Mouse (Mus musculus) adrenal gland, postnatal 10 days (tissue): Measurements from ENCODE around the gene Gm14325. TPM values are rescaled to one million over a fixed set of nuclear protein-coding genes. Genes with fewer than 3 reads are reported as not detected.
"Not testable (repeated sequence)": the region's sequence is repeated elsewhere in the genome, so short reads cannot be mapped to it uniquely, and the experiment has no call there.

Experiments
- DNase-seq: peaks from one replicate; pipeline ENCODE4 v3.0.0; 2021; ENCODE audit warnings: mixed read lengths
- long read RNA-seq, 2 experiments: library from polyadenylated mRNA; stranded (forward); transcript quantifications; one replicate each; pipeline ENCODE4 v2.0.0; 2021
- total RNA-seq, 2 experiments: library from RNA; stranded (reverse); gene quantifications; 2 replicates each; pipeline ENCODE4 v1.2.3; 2021

Gm14325 gene
- total RNA-seq: 100 to 1,000 TPM; 102 to 120 TPM
- long read RNA-seq, experiment 1, transcript Gm14325-202 (3 exons, 310 nt): major isoform, 30 of 38 reads
- long read RNA-seq, experiment 1, transcript Gm14325-201 (4 exons, 1,576 nt): minor isoform, 5 of 38 reads
- long read RNA-seq, experiment 1, partial matches to known transcripts: 0 of 38 reads
- long read RNA-seq, experiment 1, other reads (novel, unspliced or antisense): 3 of 38 reads
- long read RNA-seq, experiment 2, transcript Gm14325-202 (3 exons, 310 nt): major isoform, 32 of 35 reads
- long read RNA-seq, experiment 2, partial matches to known transcripts: 0 of 35 reads
- long read RNA-seq, experiment 2, other reads (novel, unspliced or antisense): 0 of 35 reads

- peak; percentile 77 for DNase-seq
Observed at GRCm38 (mm10) chr2:177839901-177840663, at the start of gene Gm14325. Gene Gm14325 (minus strand): TSS chr2:177840336.

DNA sequence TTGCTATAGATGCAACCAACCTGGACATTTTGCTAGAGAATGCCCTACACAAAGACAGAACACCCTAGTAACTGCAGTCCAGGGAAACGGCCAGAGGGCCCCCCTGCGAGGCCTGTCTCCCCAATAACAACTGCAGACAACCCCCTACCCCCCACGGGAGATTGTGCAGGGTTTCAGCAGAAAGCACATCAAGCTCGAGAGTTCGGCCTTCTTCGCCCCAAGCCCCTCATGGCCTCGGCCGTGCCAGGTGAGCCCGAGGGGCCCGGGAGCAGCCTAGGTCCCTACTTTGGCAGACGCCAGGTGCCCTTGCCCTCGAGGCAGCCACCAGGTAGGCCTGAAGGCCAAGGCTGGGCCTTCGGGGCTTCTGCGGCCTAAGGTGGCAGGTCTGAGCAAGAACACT lies 47.6 kb upstream of the Gm14325 start:
- not testable (repeated sequence) for DNase-seq

GRCm38 (mm10) chr2:177862254-177862653 lies 22.1 kb upstream of the Gm14325 start:
- not testable (repeated sequence) for DNase-seq

DNA sequence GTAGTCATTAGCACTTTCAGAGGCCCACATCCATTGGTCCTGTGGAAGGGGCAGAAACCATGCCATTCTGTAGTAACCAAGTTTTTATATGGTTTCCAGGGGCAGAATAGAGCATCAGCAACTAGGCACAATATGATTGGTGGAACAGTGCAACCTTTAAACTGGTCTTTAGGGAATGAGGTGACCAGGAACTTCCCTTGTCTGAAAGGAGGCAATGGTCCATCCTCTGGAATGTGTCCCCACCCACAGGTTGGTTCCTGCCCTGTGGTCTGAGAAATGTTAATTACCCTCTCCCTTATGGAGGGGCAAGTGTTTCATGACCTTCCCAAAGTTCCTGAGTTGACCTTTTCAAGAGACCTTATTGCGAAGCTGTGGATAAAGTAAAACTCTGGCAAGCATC lies 3.5 kb upstream of the Gm14325 start:
- DNase-seq: not testable (repeated sequence)

DNA sequence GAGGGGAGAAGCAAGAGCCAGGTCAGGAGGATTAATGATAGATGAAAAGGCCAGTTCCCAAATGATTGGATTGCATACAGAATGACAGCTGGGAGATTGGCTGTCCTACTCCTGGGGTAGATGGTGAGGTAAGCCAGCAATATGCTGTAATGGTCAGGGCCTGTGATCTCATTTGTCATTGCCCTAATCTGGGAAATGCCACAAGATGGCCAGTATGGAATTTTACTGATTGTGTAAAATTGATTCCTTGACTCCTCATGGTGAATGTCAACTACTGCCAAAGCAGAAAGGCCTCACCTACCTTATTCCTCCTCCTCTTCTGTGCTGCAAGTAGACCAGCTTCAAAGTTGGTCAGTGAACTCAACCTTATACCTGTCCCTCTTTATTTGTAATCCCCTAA lies 3.4 kb downstream of the Gm14325 start:
- not testable (repeated sequence) for DNase-seq

GRCm38 (mm10) chr2:177835733-177836536 lies 4.2 kb downstream of the Gm14325 start:
- DNase-seq: not testable (repeated sequence)

DNA sequence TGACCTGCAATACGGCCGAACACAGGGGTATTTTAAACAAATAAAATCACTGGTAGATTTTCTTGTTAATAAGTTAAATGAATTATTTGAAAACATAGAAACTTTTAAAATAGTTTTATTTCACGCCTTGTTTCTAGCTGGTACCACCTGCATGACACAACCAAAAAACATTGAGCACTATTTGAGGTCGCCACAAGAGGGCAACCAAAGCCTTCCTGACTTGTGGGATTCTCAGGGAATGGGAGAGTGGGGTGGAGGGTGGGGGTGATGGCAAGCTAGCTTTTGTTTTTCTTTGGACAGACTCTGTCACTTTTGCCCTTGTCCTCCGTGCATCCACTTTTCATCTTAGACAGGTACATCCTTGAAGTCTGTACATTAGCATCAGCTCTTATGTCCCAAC lies 18.2 kb downstream of the Gm14325 start:
- DNase-seq: peak; percentile 65

- not testable (repeated sequence) for DNase-seq
Observed at GRCm38 (mm10) chr2:177806170-177806569, 34.0 kb downstream of the Gm14325 start.

GRCm38 (mm10) chr2:177787351-177787750 lies 52.8 kb downstream of the Gm14325 start:
- DNase-seq: not testable (repeated sequence)

Other genes with a start within 250 kb of the Gm14325 start
- 10 to 100 TPM; 21.0 to 32.0 TPM for gene Gm14322, start 81.0 kb downstream of the Gm14325 start, total RNA-seq
- gene Gm14327, start 56.8 kb upstream of the Gm14325 start, total RNA-seq: 1 to 10 TPM; 5.3 to 8.1 TPM
- gene Zfp972, start 85.3 kb upstream of the Gm14325 start, total RNA-seq: 1 to 10 TPM; 1.8 to 1.9 TPM
- 10 to 100 TPM; 26.5 to 40.3 TPM for gene Gm14326, start 117.0 kb upstream of the Gm14325 start, total RNA-seq
- gene Zfp971, start 182.9 kb upstream of the Gm14325 start, total RNA-seq: 10 to 100 TPM; 23.3 to 35.8 TPM
- gene Zfp931, start 238.1 kb upstream of the Gm14325 start, total RNA-seq: 10 to 100 TPM; 15.4 to 25.7 TPM